Comparison of ENCODE assay signal across 16 mouse cellular contexts in genomic region chr12:99518126-99518525, GRCm38 (mm10).
"Had no signal": no experiment of that assay in that cellular context is flagged by ENCODE, and none has a peak within 500 bp of the region (broad histone marks: within the 10 kb centered on the region; RNA-seq: fewer than 3 reads in every experiment).

No protein-coding gene starts in this region.

- H3K9me3 ChIP-seq: midbrain, embryonic 10.5 days; midbrain, embryonic 13.5 days; midbrain, embryonic 15.5 days had no signal

- ATAC-seq: midbrain, embryonic 13.5 days had no signal

- DNase-seq: lung, adult 18-20 months; lung, embryonic 14.5 days; lung, postnatal 10 days; lung, postnatal 4 days; retina, postnatal 1 day; right cerebral cortex, adult 18-20 months; right cerebral cortex, postnatal 25 days; right cerebral cortex, postnatal 4 days; spleen, adult 18-20 months; thymus, adult 18-20 months; thymus, postnatal 14 days; thymus, postnatal 36 days had no signal

- H3K27ac ChIP-seq: midbrain, embryonic 10.5 days; midbrain, embryonic 13.5 days; midbrain, embryonic 15.5 days had no signal

- H3K36me3 ChIP-seq: midbrain, embryonic 10.5 days; midbrain, embryonic 13.5 days; midbrain, embryonic 15.5 days had no signal

- H3K4me2 ChIP-seq: lung, embryonic 14.5 days; midbrain, embryonic 13.5 days; midbrain, embryonic 15.5 days had no signal

- H3K27me3 ChIP-seq: midbrain, embryonic 13.5 days; midbrain, embryonic 15.5 days had no signal

- H3K4me3 ChIP-seq: midbrain, embryonic 10.5 days; midbrain, embryonic 13.5 days; midbrain, embryonic 15.5 days; myocyte had no signal

- H3K9ac ChIP-seq: lung, embryonic 14.5 days; midbrain, embryonic 13.5 days; midbrain, embryonic 15.5 days had no signal
